Mouse (Mus musculus) stomach, embryonic 14.5 days (tissue): ENCODE measurements around the gene Tsc2. TPM values are rescaled to one million over a fixed set of nuclear protein-coding genes. Genes with fewer than 3 reads are reported as not detected.

ENCODE experiments used
- ATAC-seq: fragments of 200-750 bp; cut with Nextera tagmentation; 2 replicates; pipeline ENCODE4 v1.8.0; 2017; ENCODE audit warnings: low read depth, moderate TSS enrichment; ENCODE audit not compliant: insufficient number of reproducible peaks, insufficient read depth, low FRiP score
- H3K27ac ChIP-seq: fragments of 300-500 bp; sonication (generic); 2 replicates; pipeline ENCODE4 v1.5.1; 2014; ENCODE audit warnings: mild to moderate bottlenecking, low read length, moderate library complexity, mixed read lengths
- H3K27me3 ChIP-seq: fragments of 300-500 bp; sonication (generic); 2 replicates; pipeline ENCODE4 v1.6.1; 2014; ENCODE audit warnings: low read length, control low read depth, mixed read lengths; ENCODE audit not compliant: control insufficient read depth, insufficient read depth
- H3K36me3 ChIP-seq: fragments of 300-500 bp; sonication (generic); 2 replicates; pipeline ENCODE4 v1.6.1; 2014; ENCODE audit warnings: mild to moderate bottlenecking, control low read depth, low read length, moderate library complexity, mixed read lengths; ENCODE audit not compliant: control insufficient read depth, insufficient read depth
- H3K4me1 ChIP-seq: fragments of 300-500 bp; sonication (generic); 2 replicates; pipeline ENCODE4 v1.6.1; 2014; ENCODE audit warnings: low read length, control low read depth, mixed read lengths; ENCODE audit not compliant: control insufficient read depth, insufficient read depth
- H3K4me2 ChIP-seq: fragments of 300-500 bp; sonication (generic); replicated peaks from 2 replicates; pipeline ENCODE4 v1.6.1; 2014; ENCODE audit warnings: low read depth, low read length, control low read depth
- H3K4me3 ChIP-seq: fragments of 300-500 bp; sonication (generic); 2 replicates; pipeline ENCODE4 v1.5.1; 2014; ENCODE audit warnings: low read depth, low read length, control low read depth
- H3K9ac ChIP-seq: fragments of 300-500 bp; sonication (generic); replicated peaks from 2 replicates; pipeline ENCODE4 v1.6.1; 2014; ENCODE audit warnings: low read depth, mild to moderate bottlenecking, control low read depth, low read length, moderate library complexity, mixed read lengths
- H3K9me3 ChIP-seq: fragments of 300-500 bp; sonication (generic); 2 replicates; pipeline ENCODE4 v1.6.1; 2016; ENCODE audit warnings: low read depth, low read length, control low read depth; ENCODE audit not compliant: control insufficient read depth
- WGBS: fragments of 180-500 bp; shearing (Covaris S2); extraction: QIAGEN DNeasy Blood & Tissue Kit; methylation state at CpG from one replicate; pipeline ENCODE4 v1.1.7; 2014; 5-methylcytosine and 5-hydroxymethylcytosine counted together
- polyA plus RNA-seq: library from polyadenylated mRNA; unstranded; fragments of >200 nt; fragmentation: Nextera tagmentation; extraction: Ambion mirVana; gene quantifications from 2 replicates; pipeline ENCODE4 v1.2.1, GENCODE M21; 2014

The Tsc2 gene
- polyA plus RNA-seq, 1 experiment from 2014 or later, result 57.7 TPM

- ATAC-seq, result no peak; the same call in 1 of the 2 replicates
- Histone ChIP-seq H3K36me3 (peaks cover 8% of the 10 kb centered on the region; the same call in 1 of the 2 replicates), H3K4me3 (no peak overlapping the region), H3K27me3 (no peaks in the 10 kb centered on the region), H3K27ac (peak overlapping the region; percentile 80), H3K9me3 (no peaks in the 10 kb centered on the region), H3K4me2 (0 out of 2 replicates have a peak overlapping the region, but pooled peaks have one; percentile 10), H3K9ac (peak overlapping the region; percentile 14; the same call in 1 of the 2 replicates), H3K4me1 (peaks cover 32% of the 10 kb centered on the region)
- 36% methylated on average over 7 of the region's 7 CpGs for WGBS
These were observed 11.7 kb upstream of the Tsc2 start for GRCm38 (mm10) chr17:24644030-24644715.

- no peaks in the 10 kb centered on the region for H3K27me3 ChIP-seq
- H3K4me1 ChIP-seq, result peaks cover 36% of the 10 kb centered on the region
- H3K36me3 ChIP-seq, result peaks cover 9% of the 10 kb centered on the region; the same call in 1 of the 2 replicates
- no peaks in the 10 kb centered on the region for H3K9me3 ChIP-seq
- no peak for ATAC-seq
- no peak overlapping the region for H3K27ac ChIP-seq
- 65% methylated on average over 6 of the region's 6 CpGs for WGBS
- H3K9ac ChIP-seq, result no peak overlapping the region
- no peak overlapping the region for H3K4me2 ChIP-seq
- H3K4me3 ChIP-seq, result no peak overlapping the region
These were observed 10.4 kb upstream of the Tsc2 start for GRCm38 (mm10) chr17:24642791-24643343.

GRCm38 (mm10) chr17:24641944-24642343 lies 9.5 kb upstream of the Tsc2 start:
- no peak overlapping the region for H3K27ac ChIP-seq
- no peak overlapping the region for H3K4me2 ChIP-seq
- no peaks in the 10 kb centered on the region for H3K27me3 ChIP-seq
- peaks cover 36% of the 10 kb centered on the region for H3K4me1 ChIP-seq
- H3K4me3 ChIP-seq, result no peak overlapping the region
- H3K9ac ChIP-seq, result no peak overlapping the region
- peaks cover 9% of the 10 kb centered on the region; the same call in 1 of the 2 replicates for H3K36me3 ChIP-seq
- ATAC-seq, result no peak
- no peaks in the 10 kb centered on the region for H3K9me3 ChIP-seq
- WGBS, result 90% methylated on average over 14 of the region's 14 CpGs

GRCm38 (mm10) chr17:24640581-24640980 lies 8.2 kb upstream of the Tsc2 start:
- no peak overlapping the region for H3K4me3 ChIP-seq
- no peak overlapping the region for H3K4me2 ChIP-seq
- 97% methylated on average over 15 of the region's 15 CpGs for WGBS
- H3K36me3 ChIP-seq, result peaks cover 6% of the 10 kb centered on the region; the same call in 1 of the 2 replicates
- H3K27ac ChIP-seq, result peak overlapping the region; percentile 85; the same call in 1 of the 2 replicates
- peaks cover 36% of the 10 kb centered on the region for H3K4me1 ChIP-seq
- H3K27me3 ChIP-seq, result no peaks in the 10 kb centered on the region
- no peaks in the 10 kb centered on the region for H3K9me3 ChIP-seq
- no peak overlapping the region for H3K9ac ChIP-seq
- ATAC-seq, result no peak

- H3K9me3 ChIP-seq, result no peaks in the 10 kb centered on the region
- peaks cover 6% of the 10 kb centered on the region; the same call in 1 of the 2 replicates for H3K36me3 ChIP-seq
- peaks cover 32% of the 10 kb centered on the region for H3K4me1 ChIP-seq
- H3K4me3 ChIP-seq, result no peak overlapping the region
- no peak overlapping the region for H3K4me2 ChIP-seq
- peak overlapping the region; percentile 85 for H3K27ac ChIP-seq
- ATAC-seq, result no peak
- no peak overlapping the region for H3K9ac ChIP-seq
- WGBS, result 87% methylated on average over 7 of the region's 7 CpGs
- no peaks in the 10 kb centered on the region for H3K27me3 ChIP-seq
These were observed 7.7 kb upstream of the Tsc2 start for GRCm38 (mm10) chr17:24640119-24640518.

GRCm38 (mm10) chr17:24639571-24639988 lies 7.2 kb upstream of the Tsc2 start:
- H3K9ac ChIP-seq, result no peak overlapping the region
- H3K27ac ChIP-seq, result peak overlapping the region; percentile 85
- no peaks in the 10 kb centered on the region for H3K27me3 ChIP-seq
- no peak overlapping the region for H3K4me2 ChIP-seq
- H3K4me3 ChIP-seq, result no peak overlapping the region
- WGBS, result 62% methylated on average over 5 of the region's 5 CpGs
- H3K4me1 ChIP-seq, result peaks cover 27% of the 10 kb centered on the region
- H3K36me3 ChIP-seq, result peaks cover 6% of the 10 kb centered on the region; the same call in 1 of the 2 replicates
- peak; percentile 12; the same call in 1 of the 2 replicates for ATAC-seq
- H3K9me3 ChIP-seq, result no peaks in the 10 kb centered on the region

- Histone ChIP-seq H3K9ac (no peak overlapping the region), H3K4me2 (no peak overlapping the region), H3K4me1 (peaks cover 19% of the 10 kb centered on the region), H3K9me3 (no peaks in the 10 kb centered on the region), H3K27ac (peak overlapping the region; percentile 85), H3K36me3 (peaks cover 6% of the 10 kb centered on the region; the same call in 1 of the 2 replicates), H3K27me3 (no peaks in the 10 kb centered on the region), H3K4me3 (no peak overlapping the region)
- ATAC-seq, result peak; percentile 81
- 48% methylated on average over 9 of the region's 9 CpGs for WGBS
These were observed 6.4 kb upstream of the Tsc2 start for GRCm38 (mm10) chr17:24638840-24639239.

GRCm38 (mm10) chr17:24638214-24638613 lies 5.8 kb upstream of the Tsc2 start:
- Histone ChIP-seq H3K27me3 (no peaks in the 10 kb centered on the region), H3K4me2 (no peak overlapping the region), H3K4me3 (no peak overlapping the region), H3K4me1 (peaks cover 19% of the 10 kb centered on the region; the same call in 1 of the 2 replicates), H3K9me3 (no peaks in the 10 kb centered on the region), H3K9ac (no peak overlapping the region), H3K36me3 (peaks cover 6% of the 10 kb centered on the region; the same call in 1 of the 2 replicates), H3K27ac (peak overlapping the region; percentile 85)
- ATAC-seq, result 0 out of 2 replicates have a peak, but pooled peaks have one; percentile 7
- WGBS, result 79% methylated on average over 4 of the region's 4 CpGs
